Mouse (Mus musculus): Measurements from ENCODE around the gene Adamts9. TPM values are rescaled to one million over a fixed set of nuclear protein-coding genes. Genes with fewer than 3 reads are reported as not detected.

Gene Adamts9
- polyA plus RNA-seq, 1 experiment from 2014 or later = 8.2 TPM

- H3K9ac ChIP-seq (ENCODE audit: low read depth, low read length) = no peak overlapping the region
- H3K27me3 ChIP-seq (replicated peaks; ENCODE audit: control insufficient read depth, insufficient read depth, low read length) = no peaks in the 10 kb centered on the region
- H3K36me3 ChIP-seq (ENCODE audit: control insufficient read depth, insufficient read depth, low read length) = no peaks in the 10 kb centered on the region
- no peak overlapping the region for H3K4me2 ChIP-seq (ENCODE audit: low read depth, low read length)
- H3K4me1 ChIP-seq (ENCODE audit: control insufficient read depth, insufficient read depth, low read length) = peaks cover 10% of the 10 kb centered on the region; the same call in 1 of the 2 replicates
- no peaks in the 10 kb centered on the region for H3K9me3 ChIP-seq (ENCODE audit: control insufficient read depth, low read length)
- H3K4me3 ChIP-seq (ENCODE audit: low read depth, low read length) = no peak overlapping the region
- no peak for ATAC-seq (ENCODE audit: low read depth)
- WGBS = 38% methylated on average over 3 of the region's 3 CpGs
- DNase-seq (ENCODE audit: low spot score) = peak; percentile 29
- H3K27ac ChIP-seq (replicated peaks; ENCODE audit: low read depth, low read length) = no peak overlapping the region
Observed at GRCm38 (mm10) chr6:92968718-92969117, 25.4 kb upstream of the Adamts9 start.

DNA sequence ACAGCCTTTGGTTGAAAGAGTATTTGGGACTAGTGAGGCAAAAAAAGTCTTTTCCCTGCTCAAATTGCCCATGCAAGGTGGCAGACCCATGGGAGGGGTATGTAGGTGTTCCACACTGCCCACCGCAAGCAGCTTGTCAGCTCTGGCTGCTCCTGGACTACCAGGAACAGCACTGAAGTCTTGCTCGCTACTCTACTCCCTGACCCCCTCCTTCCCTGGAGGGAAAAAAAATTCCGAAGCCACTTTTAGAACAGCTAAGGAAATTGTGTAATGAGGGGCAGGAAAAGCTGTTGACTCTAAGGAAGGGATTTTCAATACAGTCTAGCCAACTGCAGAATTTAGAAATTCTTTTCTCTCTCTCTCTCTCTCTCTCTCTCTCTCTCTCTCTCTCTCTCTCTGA is 24.9 kb upstream of the Adamts9 start:
- DNase-seq (ENCODE audit: low spot score) = peak; percentile 30

DNA sequence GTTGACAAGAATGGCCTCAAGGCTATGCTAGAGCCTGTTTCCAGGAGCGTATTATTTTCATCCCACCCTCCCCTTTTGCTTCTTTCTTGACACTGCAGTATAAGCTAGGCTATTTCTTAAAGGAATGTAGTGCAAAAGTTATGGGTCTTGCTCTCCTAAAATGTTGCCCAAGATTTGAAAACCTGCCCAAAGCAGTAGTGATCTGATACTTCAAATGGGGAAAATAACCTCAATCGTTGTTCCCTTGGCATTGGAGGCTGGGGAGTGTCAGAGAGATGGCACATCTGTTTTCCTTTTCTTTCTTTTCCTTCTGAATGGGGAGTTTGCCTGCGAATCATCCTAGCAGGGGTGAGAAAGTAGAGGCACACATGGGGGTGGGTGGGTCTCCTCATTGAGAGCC is 19.7 kb upstream of the Adamts9 start:
- Histone ChIP-seq H3K9ac (ENCODE audit: low read depth, low read length) (no peak overlapping the region; the same call in 1 of the 2 replicates), H3K36me3 (ENCODE audit: control insufficient read depth, insufficient read depth, low read length) (no peaks in the 10 kb centered on the region), H3K4me1 (ENCODE audit: control insufficient read depth, insufficient read depth, low read length) (no peaks in the 10 kb centered on the region; the same call in 1 of the 2 replicates), H3K4me2 (ENCODE audit: low read depth, low read length) (no peak overlapping the region), H3K9me3 (ENCODE audit: control insufficient read depth, low read length) (no peaks in the 10 kb centered on the region), H3K27ac (replicated peaks; ENCODE audit: low read depth, low read length) (no peak overlapping the region), H3K4me3 (ENCODE audit: low read depth, low read length) (no peak overlapping the region), H3K27me3 (replicated peaks; ENCODE audit: control insufficient read depth, insufficient read depth, low read length) (no peaks in the 10 kb centered on the region)
- 40% methylated on average over 3 of the region's 3 CpGs for WGBS
- ATAC-seq (ENCODE audit: low read depth) = no peak
- peak; percentile 11 for DNase-seq (ENCODE audit: low spot score)

More for the DNA sequence above, 24.9 kb upstream of the Adamts9 start:
- Histone ChIP-seq H3K4me3 (ENCODE audit: low read depth, low read length) (no peak overlapping the region), H3K36me3 (ENCODE audit: control insufficient read depth, insufficient read depth, low read length) (no peaks in the 10 kb centered on the region), H3K9me3 (ENCODE audit: control insufficient read depth, low read length) (no peaks in the 10 kb centered on the region), H3K4me1 (ENCODE audit: control insufficient read depth, insufficient read depth, low read length) (peaks cover 10% of the 10 kb centered on the region; the same call in 1 of the 2 replicates), H3K4me2 (ENCODE audit: low read depth, low read length) (no peak overlapping the region), H3K9ac (ENCODE audit: low read depth, low read length) (no peak overlapping the region), H3K27me3 (replicated peaks; ENCODE audit: control insufficient read depth, insufficient read depth, low read length) (no peaks in the 10 kb centered on the region), H3K27ac (replicated peaks; ENCODE audit: low read depth, low read length) (no peak overlapping the region)
- no peak for ATAC-seq (ENCODE audit: low read depth)
- WGBS = 41% methylated on average over 3 of the region's 3 CpGs

DNA sequence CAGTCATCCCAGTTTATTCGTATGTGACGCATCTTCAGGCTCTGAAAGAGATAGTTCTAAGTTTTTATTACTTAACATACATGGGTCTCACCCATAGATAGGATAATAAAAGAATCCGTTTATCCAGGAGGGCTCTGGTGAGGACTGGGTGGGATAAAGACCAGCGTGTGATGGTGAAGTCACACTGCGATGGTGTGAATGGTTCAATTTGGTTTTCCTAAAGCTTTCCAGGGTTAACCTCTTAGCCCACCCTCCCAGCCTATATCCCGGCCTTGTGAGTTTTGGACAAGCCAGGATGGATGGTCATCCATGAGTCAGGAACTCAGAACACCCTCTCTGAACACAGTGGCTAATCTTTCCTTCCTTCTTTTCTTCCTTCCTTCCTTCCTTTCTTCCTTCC is 17.7 kb upstream of the Adamts9 start:
- no peak overlapping the region for H3K4me3 ChIP-seq (ENCODE audit: low read depth, low read length)
- ATAC-seq (ENCODE audit: low read depth) (no peak), DNase-seq (ENCODE audit: low spot score) (no peak)
- WGBS = 91% methylated on average over 6 of the region's 6 CpGs
- no peak overlapping the region for H3K27ac ChIP-seq (replicated peaks; ENCODE audit: low read depth, low read length)
- no peak overlapping the region for H3K4me2 ChIP-seq (ENCODE audit: low read depth, low read length)
- no peaks in the 10 kb centered on the region for H3K27me3 ChIP-seq (replicated peaks; ENCODE audit: control insufficient read depth, insufficient read depth, low read length)
- no peaks in the 10 kb centered on the region for H3K4me1 ChIP-seq (ENCODE audit: control insufficient read depth, insufficient read depth, low read length)
- H3K36me3 ChIP-seq (ENCODE audit: control insufficient read depth, insufficient read depth, low read length) = no peaks in the 10 kb centered on the region
- no peak overlapping the region for H3K9ac ChIP-seq (ENCODE audit: low read depth, low read length)
- H3K9me3 ChIP-seq (ENCODE audit: control insufficient read depth, low read length) = no peaks in the 10 kb centered on the region

- H3K4me2 ChIP-seq (ENCODE audit: low read depth, low read length) = no peak overlapping the region
- H3K4me3 ChIP-seq (ENCODE audit: low read depth, low read length) = no peak overlapping the region
- ATAC-seq (ENCODE audit: low read depth) (no peak), DNase-seq (ENCODE audit: low spot score) (no peak)
- no peaks in the 10 kb centered on the region for H3K4me1 ChIP-seq (ENCODE audit: control insufficient read depth, insufficient read depth, low read length)
- H3K36me3 ChIP-seq (ENCODE audit: control insufficient read depth, insufficient read depth, low read length) = no peaks in the 10 kb centered on the region
- no peak overlapping the region for H3K27ac ChIP-seq (replicated peaks; ENCODE audit: low read depth, low read length)
- H3K27me3 ChIP-seq (replicated peaks; ENCODE audit: control insufficient read depth, insufficient read depth, low read length) = no peaks in the 10 kb centered on the region
- no peak overlapping the region for H3K9ac ChIP-seq (ENCODE audit: low read depth, low read length)
- 80% methylated on average over 2 of the region's 2 CpGs for WGBS
- H3K9me3 ChIP-seq (ENCODE audit: control insufficient read depth, low read length) = no peaks in the 10 kb centered on the region
Observed at GRCm38 (mm10) chr6:92959416-92959815, 16.1 kb upstream of the Adamts9 start.

GRCm38 (mm10) chr6:92947337-92948042 is 4.2 kb upstream of the Adamts9 start:
- Histone ChIP-seq H3K4me1 (ENCODE audit: control insufficient read depth, insufficient read depth, low read length) (peaks cover 6% of the 10 kb centered on the region; the same call in 1 of the 2 replicates), H3K36me3 (ENCODE audit: control insufficient read depth, insufficient read depth, low read length) (no peaks in the 10 kb centered on the region), H3K4me3 (ENCODE audit: low read depth, low read length) (no peak overlapping the region), H3K4me2 (ENCODE audit: low read depth, low read length) (no peak overlapping the region), H3K9ac (ENCODE audit: low read depth, low read length) (no peak overlapping the region), H3K9me3 (ENCODE audit: control insufficient read depth, low read length) (peaks cover 4% of the 10 kb centered on the region), H3K27ac (replicated peaks; ENCODE audit: low read depth, low read length) (no peak overlapping the region), H3K27me3 (replicated peaks; ENCODE audit: control insufficient read depth, insufficient read depth, low read length) (peaks cover 10% of the 10 kb centered on the region)
- 83% methylated on average over 6 of the region's 6 CpGs for WGBS
- no peak for DNase-seq (ENCODE audit: low spot score)
- no peak for ATAC-seq (ENCODE audit: low read depth)

DNA sequence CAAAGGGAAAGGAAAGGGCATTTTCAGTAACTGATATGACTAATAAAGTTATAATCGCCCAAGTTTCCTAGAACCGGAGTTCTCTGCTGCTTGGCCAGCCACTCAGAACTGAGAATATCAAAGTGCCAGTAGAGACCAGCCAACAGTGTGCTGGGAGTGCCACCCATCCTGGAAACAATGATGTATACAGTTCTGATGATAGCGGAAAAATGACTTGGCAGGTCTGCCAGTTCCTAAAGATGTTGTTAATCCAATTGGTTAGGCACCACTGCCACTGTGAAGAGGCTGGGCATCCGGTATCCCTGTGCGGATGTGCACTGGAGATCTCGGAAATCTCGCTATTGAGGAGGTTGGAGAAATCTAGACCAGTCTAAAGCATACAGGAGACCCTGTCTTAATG is 1.4 kb upstream of the Adamts9 start:
- H3K4me2 ChIP-seq (ENCODE audit: low read depth, low read length) = no peak overlapping the region
- H3K27me3 ChIP-seq (replicated peaks; ENCODE audit: control insufficient read depth, insufficient read depth, low read length) = peaks cover 10% of the 10 kb centered on the region
- peaks cover 4% of the 10 kb centered on the region for H3K9me3 ChIP-seq (ENCODE audit: control insufficient read depth, low read length)
- 45% methylated on average over 7 of the region's 7 CpGs for WGBS
- no peaks in the 10 kb centered on the region for H3K36me3 ChIP-seq (ENCODE audit: control insufficient read depth, insufficient read depth, low read length)
- DNase-seq (ENCODE audit: low spot score) (no peak), ATAC-seq (ENCODE audit: low read depth) (no peak)
- no peak overlapping the region for H3K9ac ChIP-seq (ENCODE audit: low read depth, low read length)
- H3K27ac ChIP-seq (replicated peaks; ENCODE audit: low read depth, low read length) = no peak overlapping the region
- peaks cover 10% of the 10 kb centered on the region; the same call in 1 of the 2 replicates for H3K4me1 ChIP-seq (ENCODE audit: control insufficient read depth, insufficient read depth, low read length)
- H3K4me3 ChIP-seq (ENCODE audit: low read depth, low read length) = no peak overlapping the region

- H3K27ac ChIP-seq (replicated peaks; ENCODE audit: low read depth, low read length) = peak overlapping the region; percentile 78; the same call in 1 of the 2 replicates
- ATAC-seq (ENCODE audit: low read depth) (no peak), DNase-seq (ENCODE audit: low spot score) (no peak)
- H3K4me3 ChIP-seq (ENCODE audit: low read depth, low read length) = peak overlapping the region; percentile 59
- WGBS = 4% methylated on average over 14 of the region's 14 CpGs
- H3K4me2 ChIP-seq (ENCODE audit: low read depth, low read length) = peak overlapping the region; percentile 82
- no peaks in the 10 kb centered on the region for H3K36me3 ChIP-seq (ENCODE audit: control insufficient read depth, insufficient read depth, low read length)
- H3K9ac ChIP-seq (ENCODE audit: low read depth, low read length) = peak overlapping the region; percentile 73
- H3K4me1 ChIP-seq (ENCODE audit: control insufficient read depth, insufficient read depth, low read length) = peaks cover 10% of the 10 kb centered on the region; the same call in 1 of the 2 replicates
- H3K9me3 ChIP-seq (ENCODE audit: control insufficient read depth, low read length) = peaks cover 4% of the 10 kb centered on the region
- H3K27me3 ChIP-seq (replicated peaks; ENCODE audit: control insufficient read depth, insufficient read depth, low read length) = peaks cover 10% of the 10 kb centered on the region
Observed at GRCm38 (mm10) chr6:92944048-92944685, 875 bp upstream of the Adamts9 start.

All from embryonic facial prominence, embryonic 14.5 days (tissue).